Mouse (Mus musculus): ENCODE data around the gene Aoc1.
"Not testable (repeated sequence)": the region's sequence is repeated elsewhere in the genome, so short reads cannot be mapped to it uniquely, and the experiment has no call there.

The Aoc1 gene

DNA sequence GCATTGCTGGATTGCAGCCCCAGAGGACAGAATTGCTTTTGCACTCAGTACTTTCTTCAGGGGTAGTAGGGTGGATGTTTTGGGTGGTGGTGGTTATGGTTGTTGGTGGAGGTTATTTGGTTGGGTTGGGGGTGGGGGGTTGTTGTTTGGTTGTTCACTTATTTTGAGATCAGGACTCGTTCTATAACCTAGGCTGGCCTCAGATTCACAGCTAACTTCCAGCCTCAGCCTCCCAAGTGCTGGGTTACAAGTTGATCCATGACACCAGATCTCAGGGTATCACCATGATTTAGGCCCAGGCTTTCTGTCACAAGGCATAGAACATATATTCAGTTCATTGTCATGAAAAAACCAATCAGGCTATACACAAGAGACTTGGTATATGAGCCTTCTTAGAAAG, 11.8 kb upstream of the Aoc1 start:
- DNase-seq (ENCODE audit: extremely low spot score, low read depth, low spot score) = no peak

DNA sequence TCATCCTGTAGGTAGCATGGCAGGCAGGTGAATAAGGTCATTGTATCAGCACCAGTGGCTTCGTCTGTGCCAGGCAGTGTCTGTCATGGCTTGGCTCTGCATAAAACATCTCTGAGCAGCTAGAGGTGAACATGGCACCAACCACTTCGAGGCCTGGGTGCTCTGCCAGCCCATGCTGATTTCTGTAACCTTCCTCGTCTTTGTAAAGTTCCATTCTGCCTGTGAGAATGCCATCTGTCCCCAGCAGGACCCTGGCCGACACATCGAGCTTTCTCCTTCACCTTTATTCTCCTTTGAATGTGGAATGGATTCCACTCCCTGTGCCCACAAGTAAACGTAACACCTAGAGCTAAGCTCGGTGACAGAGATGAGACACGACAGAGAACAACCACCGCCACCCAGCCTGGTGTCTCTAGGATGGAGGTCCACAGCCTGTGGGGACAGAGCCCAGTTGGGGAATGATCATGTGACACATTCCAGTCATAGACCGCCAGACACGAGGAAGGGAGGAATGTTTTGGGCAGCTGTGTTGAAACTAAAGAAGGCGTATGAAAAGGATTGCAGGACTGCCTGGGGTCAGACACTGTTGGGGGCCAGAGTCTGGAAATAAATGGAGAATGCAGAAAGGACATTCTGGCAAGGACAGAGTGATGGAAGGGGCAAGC, 10.9 kb upstream of the Aoc1 start:
- DNase-seq (ENCODE audit: extremely low spot score, low read depth, low spot score) = no peak

DNA sequence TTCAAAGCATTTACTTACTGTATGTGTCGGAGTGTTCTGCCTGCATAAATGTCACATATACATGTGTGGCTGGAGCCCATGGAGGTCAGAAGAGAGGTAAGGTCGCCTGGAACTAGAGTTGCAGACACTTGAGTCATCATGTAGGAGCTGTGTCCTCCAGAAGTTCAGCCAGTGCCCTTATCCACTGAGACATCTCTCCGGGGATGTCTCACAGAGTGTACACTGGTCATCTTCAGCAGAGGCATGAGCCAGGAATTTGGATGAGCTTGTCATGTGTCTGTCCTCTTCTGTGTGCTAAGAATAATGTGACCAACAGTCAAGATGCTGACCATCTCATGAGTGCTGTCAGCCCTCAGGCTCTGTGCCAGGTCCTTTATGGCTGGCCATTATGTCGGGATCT, 9.9 kb upstream of the Aoc1 start:
- DNase-seq (ENCODE audit: extremely low spot score, low read depth, low spot score) = no peak

DNA sequence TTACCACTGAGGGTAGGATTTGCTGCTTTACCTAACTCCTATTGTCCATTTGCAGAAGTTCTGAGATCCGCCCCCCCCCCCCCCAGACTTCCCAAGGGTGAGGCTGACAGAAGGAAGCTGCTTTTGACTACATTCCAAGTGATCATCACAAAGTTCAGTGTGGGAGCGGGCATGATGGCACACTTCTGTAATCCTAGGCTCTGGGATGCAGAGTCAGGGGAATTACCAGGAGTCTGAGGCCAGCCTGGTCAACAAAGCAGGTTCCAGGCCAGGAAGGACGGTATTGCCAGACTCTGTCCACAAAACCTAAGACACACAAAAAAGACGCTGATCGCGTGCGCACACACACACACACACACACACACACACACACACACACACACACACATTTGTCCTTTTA, 9.2 kb upstream of the Aoc1 start:
- no peak for DNase-seq (ENCODE audit: extremely low spot score, low read depth, low spot score)

DNA sequence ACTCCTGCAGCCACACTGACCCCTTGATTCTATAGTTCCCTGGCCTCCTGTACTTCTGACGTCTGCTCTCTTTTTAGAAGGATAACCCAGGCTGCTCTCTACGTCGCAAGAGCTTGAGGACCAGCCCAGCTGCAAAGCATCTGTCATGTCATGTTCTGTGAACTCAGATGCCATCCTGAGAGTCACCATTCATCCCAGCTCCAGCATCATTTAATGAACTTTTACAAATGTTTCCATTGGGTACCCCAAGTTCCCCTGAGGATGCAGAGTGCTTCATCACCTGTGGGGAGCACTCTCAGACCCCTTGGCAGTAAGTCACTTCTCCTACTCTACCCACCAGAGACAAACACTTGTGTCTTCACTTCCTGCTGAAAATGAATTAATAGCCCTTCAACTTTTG, 8.5 kb upstream of the Aoc1 start:
- DNase-seq (ENCODE audit: extremely low spot score, low read depth, low spot score) = no peak

DNA sequence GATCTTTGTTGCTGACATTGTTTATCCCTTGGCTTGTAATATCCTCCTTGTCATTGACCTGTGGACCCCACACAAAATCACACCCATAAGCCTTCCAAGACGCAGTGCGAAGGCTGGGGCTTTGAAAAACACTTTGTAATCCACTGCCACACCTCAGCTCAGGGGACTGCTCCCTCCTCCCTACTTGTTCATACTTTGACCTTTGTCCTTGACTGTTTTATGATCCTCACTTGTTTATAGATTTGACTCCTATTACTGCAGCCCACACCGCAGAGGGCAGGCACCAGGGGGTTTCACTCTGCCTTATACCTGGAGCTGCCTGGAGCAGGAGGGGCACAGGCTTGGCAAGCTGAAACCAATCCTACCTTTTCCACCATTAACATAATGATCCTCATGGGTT, 8.0 kb upstream of the Aoc1 start:
- DNase-seq (ENCODE audit: extremely low spot score, low read depth, low spot score) = no peak

DNA sequence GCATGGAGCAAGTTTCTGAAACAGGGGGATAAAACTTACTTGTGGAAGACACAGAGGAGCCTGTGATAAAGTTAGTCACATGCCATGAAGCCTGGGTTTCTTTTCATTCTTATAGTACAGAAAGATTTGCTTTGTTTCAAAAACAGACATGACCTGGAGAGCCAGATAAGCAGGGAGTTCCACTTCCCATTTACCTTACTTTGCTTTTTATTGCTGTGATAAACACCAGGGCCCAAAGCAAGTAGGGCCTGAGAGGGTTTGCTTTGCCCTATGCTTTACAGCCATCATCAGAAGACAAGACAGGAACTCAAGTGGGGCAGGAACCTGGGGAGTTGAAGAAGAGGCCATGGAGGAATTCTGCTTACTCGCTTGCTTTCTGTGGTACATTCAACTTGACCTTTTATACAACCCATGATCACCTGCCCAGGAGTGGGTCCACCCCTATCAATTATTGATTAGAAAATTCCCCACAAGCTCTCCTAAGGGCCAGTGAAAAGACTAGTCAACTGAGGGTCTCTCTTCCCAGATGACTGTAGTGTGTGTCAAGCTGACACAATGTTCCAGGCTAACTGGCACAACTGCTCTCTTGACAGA, 7.4 kb upstream of the Aoc1 start:
- DNase-seq (ENCODE audit: extremely low spot score, low read depth, low spot score) = no peak

DNA sequence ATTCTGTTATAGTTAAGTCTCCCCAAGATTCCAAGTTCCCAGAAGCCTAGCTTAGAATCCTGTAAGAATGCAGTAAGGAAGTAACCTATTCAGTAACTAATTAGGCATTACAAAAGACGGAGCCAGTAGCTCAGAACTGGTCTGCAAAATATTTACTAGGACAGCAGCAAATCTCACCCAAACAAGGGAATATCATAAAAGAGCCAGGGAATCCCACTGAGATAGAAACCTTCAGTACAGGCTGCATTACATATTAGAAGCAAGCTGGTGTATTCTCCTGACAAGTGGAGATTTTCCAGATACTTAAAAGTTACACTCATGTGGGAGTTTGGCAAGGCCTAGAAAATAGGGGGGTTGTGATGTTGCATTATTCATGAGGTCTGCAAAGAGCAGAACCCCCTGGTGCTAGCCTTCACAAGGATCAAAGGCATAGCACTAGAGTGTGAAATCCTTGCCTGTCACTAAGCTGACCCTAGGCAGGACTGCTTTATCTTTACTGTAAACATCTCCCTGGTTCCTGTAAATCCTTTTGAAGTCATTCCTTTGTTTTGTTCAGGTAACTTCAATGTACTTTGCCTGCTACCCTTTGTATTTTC, 6.2 kb upstream of the Aoc1 start:
- not testable (repeated sequence) for DNase-seq (ENCODE audit: extremely low spot score, low read depth, low spot score)

DNA sequence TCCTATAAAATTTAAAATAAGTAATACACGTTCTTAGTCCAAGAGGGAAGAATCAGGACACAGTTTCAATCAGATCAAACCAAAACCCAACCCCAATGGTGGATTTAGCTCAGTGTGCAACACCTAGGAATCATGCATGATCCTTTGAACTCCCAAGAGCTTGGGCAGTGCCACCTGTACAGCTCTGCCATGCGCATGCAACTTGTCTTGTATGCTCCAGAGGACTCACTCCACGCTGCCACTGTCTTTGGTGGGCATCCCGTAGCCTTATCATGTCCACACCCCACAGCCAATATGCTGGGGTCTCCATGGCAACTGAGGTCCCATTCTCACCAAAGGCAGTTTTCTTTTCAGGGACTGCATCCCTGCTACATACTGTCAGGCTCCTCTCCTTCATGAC, 5.5 kb upstream of the Aoc1 start:
- no peak for DNase-seq (ENCODE audit: extremely low spot score, low read depth, low spot score)

DNA sequence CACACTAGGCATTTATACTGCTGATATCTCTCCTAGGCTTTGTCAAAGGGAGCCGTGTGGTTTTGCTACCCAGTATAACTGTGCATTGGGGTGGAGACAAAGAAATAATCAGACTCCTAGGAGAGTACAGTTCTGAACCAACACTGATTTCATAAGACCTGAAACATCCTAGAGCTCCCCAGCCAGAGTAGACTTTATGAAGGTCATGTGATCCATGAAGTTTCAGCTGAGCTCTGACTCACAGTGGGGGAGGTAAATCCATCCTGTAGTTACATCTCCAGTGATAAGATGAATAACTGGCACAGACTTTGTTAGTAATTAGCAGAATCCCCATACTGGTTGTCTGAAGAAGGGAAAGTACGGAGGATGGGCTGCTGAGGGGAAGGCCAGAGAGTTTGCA, 2.9 kb upstream of the Aoc1 start:
- DNase-seq (ENCODE audit: extremely low spot score, low read depth, low spot score) = no peak

DNA sequence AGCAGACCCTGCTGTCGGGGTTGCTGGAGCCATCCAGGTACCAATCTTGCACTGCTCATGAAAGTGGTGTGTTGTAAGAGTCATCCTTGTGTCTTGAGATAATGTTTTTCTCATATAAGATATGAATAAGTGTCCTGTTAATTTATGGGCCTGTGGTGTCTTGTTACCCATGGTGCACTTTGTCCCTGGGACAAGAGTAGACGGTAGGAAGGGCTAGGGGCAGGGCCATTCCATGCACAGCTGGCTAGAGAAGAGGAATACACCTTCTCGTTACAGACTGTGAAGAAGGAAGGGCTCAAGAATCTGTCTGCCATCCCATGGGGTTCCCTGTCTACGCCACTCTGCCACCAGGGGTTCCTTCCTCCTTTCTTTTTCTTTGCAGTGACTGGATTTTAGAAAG, 1.9 kb downstream of the Aoc1 start:
- no peak for DNase-seq (ENCODE audit: extremely low spot score, low read depth, low spot score)

DNA sequence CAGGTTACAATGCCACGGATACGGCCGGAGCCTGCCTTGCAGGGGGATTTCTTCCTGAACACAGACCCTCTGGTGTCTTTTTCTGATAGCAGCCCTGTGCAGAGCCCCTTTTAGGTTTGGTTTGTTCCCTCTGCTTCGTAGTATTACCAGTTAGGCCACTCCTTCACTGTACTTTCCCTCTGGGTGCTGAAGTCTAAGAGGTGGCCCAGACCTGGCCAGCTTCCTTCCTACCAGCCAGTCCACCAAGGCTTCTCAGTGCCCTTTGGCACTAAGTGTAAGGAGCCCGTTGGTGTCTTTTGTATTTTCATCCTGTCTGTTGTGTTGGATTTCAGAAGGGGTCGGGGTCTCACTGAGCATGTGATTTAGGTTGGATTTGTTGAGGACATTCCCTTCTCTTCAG, 2.8 kb downstream of the Aoc1 start:
- no peak for DNase-seq (ENCODE audit: extremely low spot score, low read depth, low spot score)

DNA sequence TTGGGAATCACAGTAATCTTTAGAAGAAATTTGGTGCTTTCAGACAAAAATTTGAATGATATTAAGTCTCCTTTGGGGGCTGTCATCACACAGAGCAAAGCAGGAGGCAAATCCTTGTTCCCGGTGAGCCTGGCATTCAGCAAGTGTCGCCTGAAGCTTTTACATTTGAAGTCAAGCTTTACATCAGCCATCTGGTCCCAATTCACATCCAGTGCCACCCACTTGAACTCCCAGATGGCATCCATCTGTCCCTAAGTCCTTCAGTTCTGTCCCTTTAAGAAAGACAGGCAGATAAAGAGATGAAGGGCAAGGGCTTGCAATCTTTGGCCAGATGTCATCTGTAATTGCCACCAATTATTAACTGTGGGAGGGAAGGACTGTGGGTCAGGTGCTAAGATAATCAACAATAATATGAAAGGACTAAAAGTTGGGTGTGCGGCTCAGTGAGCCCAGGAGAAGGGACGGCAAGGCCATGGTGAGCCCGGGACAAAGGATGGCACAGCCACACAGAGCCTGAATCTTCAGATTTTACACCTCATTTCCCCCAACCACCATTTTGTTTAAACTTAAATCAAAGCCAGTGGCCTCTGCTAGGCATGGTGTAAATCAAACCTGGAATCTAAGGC, 3.9 kb downstream of the Aoc1 start:
- DNase-seq (ENCODE audit: extremely low spot score, low read depth, low spot score) = no peak

DNA sequence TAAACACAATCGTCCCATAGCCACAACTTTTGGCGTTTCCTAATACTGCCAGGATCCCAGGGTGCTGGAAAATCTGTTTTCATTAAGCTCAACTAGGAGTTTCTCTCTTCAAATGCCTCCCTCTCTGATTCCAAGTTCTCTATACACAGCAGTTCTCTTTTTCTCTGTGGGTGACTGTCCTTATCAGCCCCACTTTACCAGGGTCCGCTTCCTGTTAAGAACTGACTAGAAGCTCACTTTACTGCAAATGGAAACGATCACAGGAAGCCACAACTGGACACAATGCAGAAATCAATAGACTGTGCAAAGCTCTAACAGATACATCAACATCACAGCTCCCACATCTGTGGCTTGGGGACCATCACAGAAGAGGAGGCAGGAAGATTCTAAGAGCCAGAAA, 21.5 kb downstream of the Aoc1 start:
- DNase-seq (ENCODE audit: extremely low spot score, low read depth, low spot score) = no peak

DNA sequence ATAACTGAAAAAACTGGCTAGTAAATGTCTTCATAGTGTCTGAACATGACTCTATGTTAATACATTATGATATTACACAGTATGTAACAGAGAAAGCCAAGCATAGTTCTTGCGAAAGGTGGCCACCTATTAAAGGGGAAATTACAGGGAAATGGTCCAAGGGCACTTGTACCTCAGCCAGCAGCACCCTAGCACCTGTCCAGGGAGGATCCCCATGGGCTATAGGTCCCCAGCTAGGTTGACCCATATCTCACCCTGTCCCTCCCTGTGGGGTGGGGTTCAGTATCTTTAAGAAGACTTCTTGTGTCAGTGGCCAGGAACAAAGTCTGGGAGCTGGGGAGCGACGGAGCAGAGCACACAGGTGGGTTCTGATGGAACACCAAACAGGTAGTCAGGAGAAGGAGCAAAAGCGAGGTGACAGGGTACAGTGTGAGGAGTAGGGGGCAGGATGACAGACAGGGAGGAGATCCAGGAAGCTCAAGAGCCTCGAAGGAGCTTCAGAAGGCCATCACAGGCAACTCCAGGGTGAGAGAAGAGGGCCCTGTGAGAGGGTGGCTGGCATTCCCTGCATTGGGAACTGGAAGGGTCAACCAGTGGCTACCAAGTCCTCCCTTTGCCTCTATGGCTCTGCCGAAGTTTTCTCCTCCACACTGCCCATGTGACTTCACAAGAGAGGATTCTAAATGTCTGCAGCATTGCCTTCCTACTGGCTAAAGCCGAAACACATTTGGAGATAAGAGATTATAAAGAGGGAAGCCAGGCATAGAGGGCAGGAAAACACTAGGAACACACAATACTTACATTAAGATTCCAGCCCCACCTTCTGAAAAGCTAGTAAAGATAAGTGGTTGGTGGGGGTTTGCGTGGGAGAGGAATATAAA, 22.5 kb downstream of the Aoc1 start:
- DNase-seq (ENCODE audit: extremely low spot score, low read depth, low spot score) = no peak

DNA sequence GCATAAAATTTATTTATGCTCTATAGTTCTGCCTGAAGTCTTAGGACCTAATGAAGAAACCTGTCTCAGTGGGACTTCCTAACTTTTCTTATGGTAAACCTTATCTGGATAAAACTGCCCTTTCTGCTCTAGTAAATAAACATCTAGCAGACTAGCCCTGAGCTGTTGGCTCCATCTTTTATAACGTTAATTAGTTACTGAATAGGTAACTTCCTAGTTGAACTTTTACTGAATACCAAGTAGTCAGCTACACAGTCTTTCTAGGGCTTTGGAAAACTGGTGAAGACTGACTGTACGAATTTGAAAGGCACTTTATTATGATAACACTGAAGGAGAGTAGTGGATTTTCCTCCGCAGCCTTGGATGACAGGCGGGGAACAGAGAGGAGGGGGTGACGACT, 23.2 kb downstream of the Aoc1 start:
- DNase-seq (ENCODE audit: extremely low spot score, low read depth, low spot score) = no peak

DNA sequence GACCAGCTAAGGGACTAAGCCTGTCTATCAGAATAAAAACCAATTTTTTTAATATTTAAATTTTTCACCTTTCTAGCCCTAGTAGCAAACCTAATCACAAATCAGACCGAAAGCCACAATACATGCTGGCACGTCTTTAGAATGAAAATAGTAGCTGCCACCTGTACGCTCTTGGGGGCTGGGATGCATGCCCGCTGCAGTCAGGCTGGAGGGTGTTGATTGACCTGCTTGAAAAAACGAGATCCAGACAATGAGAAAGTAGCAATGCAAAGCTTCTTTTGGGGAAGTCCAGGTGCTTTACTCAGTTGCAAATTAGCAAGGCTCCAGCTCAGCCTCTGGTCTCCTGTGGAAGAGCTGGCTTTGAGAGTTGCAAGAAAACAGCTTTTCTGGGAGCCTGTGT, 24.3 kb downstream of the Aoc1 start:
- no peak for DNase-seq (ENCODE audit: extremely low spot score, low read depth, low spot score)

DNA sequence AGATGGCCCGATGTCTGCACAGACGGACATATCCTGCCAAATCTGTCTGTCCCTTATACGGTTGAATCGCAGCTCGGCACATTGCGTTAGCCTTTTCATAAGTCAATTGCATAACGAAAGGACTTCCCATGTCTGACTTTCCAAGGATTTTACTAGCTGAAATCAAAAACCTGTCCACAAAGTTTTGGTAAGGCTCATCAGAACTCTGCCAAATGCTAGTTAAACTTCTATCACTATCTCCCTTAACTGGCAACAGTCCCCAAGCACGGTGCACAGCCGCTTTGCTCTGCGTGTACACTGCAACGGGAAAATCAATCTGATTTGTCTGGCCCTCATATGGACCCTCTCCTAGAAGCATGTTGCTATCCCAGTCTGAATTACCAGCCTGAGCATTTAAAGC, 28.6 kb downstream of the Aoc1 start:
- DNase-seq (ENCODE audit: extremely low spot score, low read depth, low spot score) = not testable (repeated sequence)

DNA sequence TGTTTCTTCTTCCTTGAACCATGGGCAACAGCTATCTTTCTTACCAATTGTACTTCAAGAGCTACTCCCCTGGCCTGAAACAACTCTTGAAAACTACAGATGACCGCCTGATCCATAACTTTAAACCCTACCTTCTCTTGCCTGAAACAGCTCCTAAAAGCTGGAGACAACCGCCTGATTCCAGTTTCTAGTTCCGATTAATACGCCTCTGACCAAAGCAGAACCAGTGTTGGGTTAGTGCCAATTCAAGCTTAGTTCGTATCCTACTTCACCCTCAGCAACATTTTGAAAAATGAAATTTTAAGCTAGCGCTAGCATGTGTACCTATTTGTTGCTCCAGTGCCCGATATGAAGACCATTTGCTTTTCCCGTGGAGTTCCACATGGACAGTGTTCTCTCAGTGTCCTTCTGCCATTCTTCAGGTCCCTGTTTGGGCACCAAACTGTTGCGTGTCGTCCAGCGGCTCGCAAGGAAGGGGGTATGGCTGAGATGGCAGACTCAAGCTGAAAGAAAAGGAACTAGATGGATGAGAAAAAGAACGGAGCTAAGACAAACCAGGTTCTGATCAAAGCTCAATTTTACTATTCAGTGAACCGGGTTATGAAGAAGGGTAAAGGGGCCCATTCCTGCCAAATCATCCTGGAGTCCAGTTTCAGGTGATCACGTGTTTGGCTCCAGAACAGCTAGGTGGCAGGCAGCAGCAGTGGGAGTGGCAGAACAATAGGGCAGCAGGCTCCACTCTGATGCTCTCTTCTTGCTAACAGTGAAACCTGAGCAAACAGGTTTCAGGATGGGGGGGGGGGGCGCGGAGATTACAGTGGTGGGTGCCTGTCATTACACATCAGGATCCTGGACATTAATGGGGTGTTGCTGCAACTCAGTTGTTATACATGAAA, 30.1 kb downstream of the Aoc1 start:
- no peak for DNase-seq (ENCODE audit: extremely low spot score, low read depth, low spot score)

DNA sequence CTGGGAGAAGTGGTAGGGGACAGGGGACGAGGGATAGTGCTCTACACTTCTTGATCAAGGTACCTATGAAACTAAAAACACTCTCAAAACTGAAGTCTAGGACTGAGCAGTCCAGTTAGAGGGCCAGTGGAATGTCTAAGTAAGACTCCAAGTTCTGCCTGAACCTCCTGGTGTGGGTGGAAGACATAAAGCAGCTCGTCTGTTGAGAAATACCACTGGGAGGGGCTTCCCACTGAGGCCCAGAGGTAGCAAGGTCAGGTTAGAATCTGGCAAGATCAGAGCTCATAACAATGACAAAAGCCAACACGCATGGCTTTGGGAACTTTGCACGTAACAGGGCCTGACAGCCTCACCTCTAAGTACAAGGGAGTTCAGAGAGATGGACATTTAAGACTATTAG, 30.7 kb downstream of the Aoc1 start:
- DNase-seq (ENCODE audit: extremely low spot score, low read depth, low spot score) = no peak

Measured in hindlimb bud, embryonic 11.5 days (tissue).